Mouse (Mus musculus): ENCODE data around the gene Stpg3. TPM values are rescaled to one million over a fixed set of nuclear protein-coding genes. Genes with fewer than 3 reads are reported as not detected.

Gene Stpg3
- polyA plus RNA-seq, 1 experiment from 2014 or later: not detected

- peaks cover 37% of the 10 kb centered on the region for H3K27me3 ChIP-seq (ENCODE audit: control insufficient read depth, insufficient read depth, low read length)
- peak overlapping the region in 1 of 2 experiments; percentile 41; a peak in 1 of 4 replicates for H3K27ac ChIP-seq (replicated peaks in 1 of 2; ENCODE audit: control insufficient read depth in 1 of 2, insufficient read depth in 1 of 2, low read depth in 2 of 2, low read length in 2 of 2)
- peaks cover 29 to 35% of the 10 kb centered on the region in 2 experiments for H3K4me1 ChIP-seq (ENCODE audit: control insufficient read depth in 2 of 2, insufficient read depth in 2 of 2, low read length in 2 of 2)
- H3K4me3 ChIP-seq (ENCODE audit: control insufficient read depth in 1 of 2, insufficient read depth in 1 of 2, low read depth in 1 of 2, low read length in 2 of 2): no peak overlapping the region
- peak overlapping the region; percentile 16 for H3K4me2 ChIP-seq (ENCODE audit: low read length)
- ATAC-seq (ENCODE audit: insufficient number of reproducible peaks, insufficient read depth, low FRiP score, low read depth): no peak
- 0 out of 2 replicates have a peak overlapping the region, but pooled peaks have one; percentile 8 for H3K9ac ChIP-seq (ENCODE audit: low read length)
- 24% methylated on average over 10 of the region's 10 CpGs for WGBS
- no peaks in the 10 kb centered on the region for H3K9me3 ChIP-seq (ENCODE audit: control insufficient read depth, low read length)
- no peaks in the 10 kb centered on the region; the same call in 1 of the 2 replicates for H3K36me3 ChIP-seq (ENCODE audit: control insufficient read depth, insufficient read depth, low read length)
Measured at GRCm38 (mm10) chr2:25178285-25178972, 36.0 kb downstream of the Stpg3 start.

GRCm38 (mm10) chr2:25177685-25178084 is 36.8 kb downstream of the Stpg3 start:
- Histone ChIP-seq H3K36me3 (ENCODE audit: control insufficient read depth, insufficient read depth, low read length) (no peaks in the 10 kb centered on the region), H3K27me3 (ENCODE audit: control insufficient read depth, insufficient read depth, low read length) (peaks cover 37% of the 10 kb centered on the region; the same call in 1 of the 2 replicates), H3K27ac (replicated peaks in 1 of 2; ENCODE audit: control insufficient read depth in 1 of 2, insufficient read depth in 1 of 2, low read depth in 2 of 2, low read length in 2 of 2) (peak overlapping the region; percentile 42 to 61; a peak in 3 of 4 replicates), H3K4me2 (ENCODE audit: low read length) (peak overlapping the region; percentile 19; the same call in 1 of the 2 replicates), H3K4me3 (ENCODE audit: control insufficient read depth in 1 of 2, insufficient read depth in 1 of 2, low read depth in 1 of 2, low read length in 2 of 2) (no peak overlapping the region), H3K4me1 (ENCODE audit: control insufficient read depth in 2 of 2, insufficient read depth in 2 of 2, low read length in 2 of 2) (peaks cover 29 to 33% of the 10 kb centered on the region in 2 experiments), H3K9me3 (ENCODE audit: control insufficient read depth, low read length) (no peaks in the 10 kb centered on the region), H3K9ac (ENCODE audit: low read length) (0 out of 2 replicates have a peak overlapping the region, but pooled peaks have one; percentile 8)
- ATAC-seq (ENCODE audit: insufficient number of reproducible peaks, insufficient read depth, low FRiP score, low read depth): no peak
- WGBS: 14% methylated on average over 6 of the region's 6 CpGs

GRCm38 (mm10) chr2:25177076-25177475 is 37.4 kb downstream of the Stpg3 start:
- Histone ChIP-seq H3K27ac (replicated peaks in 1 of 2; ENCODE audit: control insufficient read depth in 1 of 2, insufficient read depth in 1 of 2, low read depth in 2 of 2, low read length in 2 of 2) (peak overlapping the region; percentile 42 to 61; a peak in 3 of 4 replicates), H3K4me1 (ENCODE audit: control insufficient read depth in 2 of 2, insufficient read depth in 2 of 2, low read length in 2 of 2) (peaks cover 29 to 30% of the 10 kb centered on the region in 2 experiments), H3K27me3 (ENCODE audit: control insufficient read depth, insufficient read depth, low read length) (peaks cover 37% of the 10 kb centered on the region; the same call in 1 of the 2 replicates), H3K4me3 (ENCODE audit: control insufficient read depth in 1 of 2, insufficient read depth in 1 of 2, low read depth in 1 of 2, low read length in 2 of 2) (no peak overlapping the region), H3K36me3 (ENCODE audit: control insufficient read depth, insufficient read depth, low read length) (no peaks in the 10 kb centered on the region), H3K9ac (ENCODE audit: low read length) (no peak overlapping the region), H3K4me2 (ENCODE audit: low read length) (0 out of 2 replicates have a peak overlapping the region, but pooled peaks have one; percentile 19), H3K9me3 (ENCODE audit: control insufficient read depth, low read length) (no peaks in the 10 kb centered on the region)
- 49% methylated on average over 4 of the region's 4 CpGs for WGBS
- ATAC-seq (ENCODE audit: insufficient number of reproducible peaks, insufficient read depth, low FRiP score, low read depth): no peak

- Histone ChIP-seq H3K4me3 (ENCODE audit: control insufficient read depth in 1 of 2, insufficient read depth in 1 of 2, low read depth in 1 of 2, low read length in 2 of 2) (no peak overlapping the region), H3K27ac (replicated peaks in 1 of 2; ENCODE audit: control insufficient read depth in 1 of 2, insufficient read depth in 1 of 2, low read depth in 2 of 2, low read length in 2 of 2) (peak overlapping the region in 1 of 2 experiments; percentile 61; a peak in 2 of 4 replicates), H3K9me3 (ENCODE audit: control insufficient read depth, low read length) (no peaks in the 10 kb centered on the region), H3K36me3 (ENCODE audit: control insufficient read depth, insufficient read depth, low read length) (no peaks in the 10 kb centered on the region), H3K9ac (ENCODE audit: low read length) (no peak overlapping the region; the same call in 1 of the 2 replicates), H3K27me3 (ENCODE audit: control insufficient read depth, insufficient read depth, low read length) (peaks cover 37% of the 10 kb centered on the region; the same call in 1 of the 2 replicates), H3K4me1 (ENCODE audit: control insufficient read depth in 2 of 2, insufficient read depth in 2 of 2, low read length in 2 of 2) (peaks cover 29 to 30% of the 10 kb centered on the region in 2 experiments), H3K4me2 (ENCODE audit: low read length) (no peak overlapping the region)
- no peak for ATAC-seq (ENCODE audit: insufficient number of reproducible peaks, insufficient read depth, low FRiP score, low read depth)
- 34% methylated on average over 6 of the region's 6 CpGs for WGBS
Measured at GRCm38 (mm10) chr2:25176573-25176972, 37.9 kb downstream of the Stpg3 start.

GRCm38 (mm10) chr2:25175690-25176078 is 38.8 kb downstream of the Stpg3 start:
- Histone ChIP-seq H3K9me3 (ENCODE audit: control insufficient read depth, low read length) (no peaks in the 10 kb centered on the region), H3K4me3 (ENCODE audit: control insufficient read depth in 1 of 2, insufficient read depth in 1 of 2, low read depth in 1 of 2, low read length in 2 of 2) (no peak overlapping the region), H3K4me2 (ENCODE audit: low read length) (no peak overlapping the region), H3K27me3 (ENCODE audit: control insufficient read depth, insufficient read depth, low read length) (peaks cover 37% of the 10 kb centered on the region; the same call in 1 of the 2 replicates), H3K9ac (ENCODE audit: low read length) (no peak overlapping the region), H3K4me1 (ENCODE audit: control insufficient read depth in 2 of 2, insufficient read depth in 2 of 2, low read length in 2 of 2) (peaks cover 29 to 30% of the 10 kb centered on the region in 2 experiments), H3K36me3 (ENCODE audit: control insufficient read depth, insufficient read depth, low read length) (no peaks in the 10 kb centered on the region), H3K27ac (replicated peaks in 1 of 2; ENCODE audit: control insufficient read depth in 1 of 2, insufficient read depth in 1 of 2, low read depth in 2 of 2, low read length in 2 of 2) (no peak overlapping the region)
- no peak for ATAC-seq (ENCODE audit: insufficient number of reproducible peaks, insufficient read depth, low FRiP score, low read depth)
- WGBS: 70% methylated on average over 4 of the region's 4 CpGs

GRCm38 (mm10) chr2:25174866-25175689 is 39.4 kb downstream of the Stpg3 start:
- Histone ChIP-seq H3K4me1 (ENCODE audit: control insufficient read depth in 2 of 2, insufficient read depth in 2 of 2, low read length in 2 of 2) (peaks cover 27 to 30% of the 10 kb centered on the region in 2 experiments), H3K4me3 (ENCODE audit: control insufficient read depth in 1 of 2, insufficient read depth in 1 of 2, low read depth in 1 of 2, low read length in 2 of 2) (no peak overlapping the region), H3K9ac (ENCODE audit: low read length) (no peak overlapping the region), H3K27ac (replicated peaks in 1 of 2; ENCODE audit: control insufficient read depth in 1 of 2, insufficient read depth in 1 of 2, low read depth in 2 of 2, low read length in 2 of 2) (no peak overlapping the region), H3K4me2 (ENCODE audit: low read length) (no peak overlapping the region), H3K36me3 (ENCODE audit: control insufficient read depth, insufficient read depth, low read length) (no peaks in the 10 kb centered on the region), H3K9me3 (ENCODE audit: control insufficient read depth, low read length) (no peaks in the 10 kb centered on the region), H3K27me3 (ENCODE audit: control insufficient read depth, insufficient read depth, low read length) (peaks cover 36% of the 10 kb centered on the region; the same call in 1 of the 2 replicates)
- 59% methylated on average over 7 of the region's 7 CpGs for WGBS
- no peak for ATAC-seq (ENCODE audit: insufficient number of reproducible peaks, insufficient read depth, low FRiP score, low read depth)

- ATAC-seq (ENCODE audit: insufficient number of reproducible peaks, insufficient read depth, low FRiP score, low read depth): no peak
- Histone ChIP-seq H3K27me3 (ENCODE audit: control insufficient read depth, insufficient read depth, low read length) (peaks cover 26% of the 10 kb centered on the region; the same call in 1 of the 2 replicates), H3K4me1 (ENCODE audit: control insufficient read depth in 2 of 2, insufficient read depth in 2 of 2, low read length in 2 of 2) (peaks cover 27 to 32% of the 10 kb centered on the region in 2 experiments), H3K36me3 (ENCODE audit: control insufficient read depth, insufficient read depth, low read length) (no peaks in the 10 kb centered on the region), H3K4me3 (ENCODE audit: control insufficient read depth in 1 of 2, insufficient read depth in 1 of 2, low read depth in 1 of 2, low read length in 2 of 2) (no peak overlapping the region), H3K4me2 (ENCODE audit: low read length) (no peak overlapping the region), H3K9me3 (ENCODE audit: control insufficient read depth, low read length) (no peaks in the 10 kb centered on the region), H3K9ac (ENCODE audit: low read length) (no peak overlapping the region), H3K27ac (replicated peaks in 1 of 2; ENCODE audit: control insufficient read depth in 1 of 2, insufficient read depth in 1 of 2, low read depth in 2 of 2, low read length in 2 of 2) (no peak overlapping the region)
- WGBS: 84% methylated on average over 4 of the region's 4 CpGs
Measured at GRCm38 (mm10) chr2:25173821-25174220, 40.6 kb downstream of the Stpg3 start.
